Mouse (Mus musculus): ENCODE measurements at regions not wholly inside any gene's neighbourhood (a gene's known extent, or its start where the extent isn't known, plus 50 kb on each side); places are given as distances from the start of the nearest gene placed in this dataset.

DNA sequence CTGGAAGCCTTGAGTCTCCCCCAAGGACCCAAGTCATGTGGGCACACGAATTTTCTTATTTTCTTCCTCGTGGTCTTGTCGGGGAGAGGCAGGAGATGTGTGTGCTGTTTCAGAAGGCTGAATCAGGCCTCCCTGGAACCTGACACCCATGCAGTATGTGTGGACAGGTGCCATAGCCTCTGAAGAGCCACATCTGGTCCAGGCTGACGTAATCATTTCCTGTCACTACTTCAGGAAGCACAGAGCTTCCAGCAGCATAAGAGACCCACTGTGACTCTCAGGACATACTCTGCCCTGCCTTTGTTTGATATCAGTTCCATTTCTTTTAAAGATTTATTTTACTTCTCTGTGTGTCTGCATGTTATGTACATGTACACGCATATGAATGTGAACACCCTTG lies 193.1 kb downstream of the Bcl2l11 start:
- TF ChIP-seq CTCF (IDR thresholded peaks at IDR 0.05; ENCODE audit: extremely low read depth, insufficient read length, insufficient replicate concordance, low read depth, low read length), result no peak
- TF ChIP-seq POLR2A (IDR thresholded peaks at IDR 0.05; ENCODE audit: low read depth, low read length), result no peak

All from small intestine, adult 2 months (tissue).